Mouse (Mus musculus) lung, postnatal 36 days (tissue): Measurements from ENCODE around the gene Grip1.

Source experiments
- DNase-seq: peaks from one replicate; pipeline ENCODE4 v3.0.0; 2022; ENCODE audit warnings: mixed read lengths

The Grip1 gene

DNA sequence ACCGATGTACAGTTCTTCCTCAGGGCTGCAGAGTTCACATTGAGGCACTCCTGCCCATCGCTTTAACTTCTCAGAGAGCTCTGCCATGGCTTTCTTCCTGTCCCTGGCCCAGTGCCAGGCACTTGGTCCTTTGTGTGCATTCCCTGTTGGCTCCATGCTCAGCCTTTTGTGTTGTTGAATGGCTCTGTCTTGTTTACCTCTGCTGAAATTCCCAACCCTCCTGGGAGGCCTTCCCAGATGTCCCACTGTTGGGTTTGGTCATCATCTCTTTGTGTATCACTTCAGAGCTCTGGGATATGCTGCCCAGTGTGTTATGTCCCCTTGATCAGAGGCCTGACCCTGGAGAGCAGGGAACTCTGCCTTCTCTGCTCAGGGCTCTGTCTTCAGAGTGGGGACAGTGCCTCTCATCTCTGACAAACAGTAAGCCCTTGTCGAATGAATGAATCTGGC is 230.8 kb downstream of the Grip1 start:
- DNase-seq = no peak

DNA sequence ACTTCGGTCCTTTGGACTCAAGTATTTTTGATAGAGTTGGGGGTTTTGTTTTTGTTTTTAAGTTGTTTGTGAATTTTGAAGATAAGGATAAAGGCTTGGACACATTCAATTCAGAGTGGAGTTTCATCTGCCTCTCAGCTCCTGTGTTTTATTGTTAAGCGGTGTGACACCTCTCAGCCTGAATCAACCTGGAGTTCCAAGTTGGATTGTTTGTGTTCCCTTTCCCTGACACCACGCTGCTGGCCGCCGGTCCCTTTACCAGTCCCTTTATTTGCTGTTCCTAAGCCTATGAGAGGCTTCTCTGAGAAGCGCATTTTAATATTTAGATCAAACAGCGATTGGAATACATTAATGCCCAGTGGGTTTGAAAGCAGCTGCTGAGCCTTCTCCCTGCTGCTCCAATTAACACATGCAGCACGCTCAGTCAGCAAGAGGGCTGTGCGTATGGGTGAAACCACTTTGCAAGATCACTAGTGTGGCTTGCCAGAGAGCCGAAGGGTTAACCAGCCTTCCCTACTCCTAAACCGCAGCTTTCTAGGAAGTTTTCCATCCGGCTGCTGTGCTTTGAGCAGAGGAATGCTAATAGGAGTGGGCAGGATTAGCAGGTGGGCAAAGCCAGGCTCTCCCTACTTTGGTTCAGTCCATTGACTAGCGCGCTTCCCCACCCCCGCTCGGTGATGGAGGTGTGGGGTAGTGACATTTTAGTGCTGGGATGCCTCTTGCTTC is 237.9 kb downstream of the Grip1 start:
- no peak for DNase-seq

DNA sequence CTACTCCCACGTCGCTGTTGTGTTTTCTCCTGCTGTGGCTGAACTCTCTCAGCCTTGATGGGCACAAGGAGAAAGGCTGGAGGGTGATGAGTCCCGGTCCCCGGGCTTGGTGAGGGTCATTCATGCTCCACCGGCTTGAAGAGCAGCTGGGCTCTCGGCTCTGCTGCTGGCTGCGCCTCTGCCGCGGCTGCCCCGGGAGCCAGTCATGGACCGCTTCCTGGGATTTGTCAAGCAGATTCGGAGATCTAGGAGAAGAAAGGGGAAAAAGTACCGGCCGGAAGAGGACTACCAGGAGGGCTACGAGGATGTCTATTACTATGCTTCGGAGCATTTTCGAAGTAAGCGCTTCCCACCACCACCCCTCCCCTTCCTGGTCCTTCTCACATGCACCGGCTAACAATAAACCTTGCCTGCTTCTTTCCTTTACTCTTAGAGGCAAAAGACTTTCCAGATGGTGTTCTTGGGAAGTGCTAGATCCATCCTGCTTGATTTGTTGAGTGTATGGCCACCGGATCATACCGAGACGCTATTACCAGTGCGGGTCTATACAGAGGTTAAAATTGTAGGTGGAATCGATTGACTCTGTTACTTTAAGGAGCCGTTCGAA is 238.8 kb downstream of the Grip1 start:
- no peak for DNase-seq

DNA sequence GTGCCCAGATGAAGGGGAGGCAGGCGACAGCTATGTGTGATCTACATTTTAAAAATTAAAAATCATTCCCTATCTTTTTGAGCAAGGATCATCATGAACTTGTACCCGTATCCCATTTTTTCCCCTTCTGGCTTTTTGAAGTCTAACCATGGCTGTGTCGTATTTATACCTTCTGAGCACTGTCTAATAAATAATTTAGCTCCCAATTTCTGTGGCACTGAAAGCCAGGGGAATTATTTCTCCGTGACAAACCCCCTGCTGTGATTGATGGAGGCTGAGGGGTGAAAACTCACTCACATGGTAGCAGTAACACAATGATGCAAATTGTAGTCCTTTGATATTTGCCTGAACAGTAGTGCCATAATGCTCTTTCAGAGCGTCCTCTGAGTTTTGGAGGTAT is 239.8 kb downstream of the Grip1 start:
- no peak for DNase-seq

DNA sequence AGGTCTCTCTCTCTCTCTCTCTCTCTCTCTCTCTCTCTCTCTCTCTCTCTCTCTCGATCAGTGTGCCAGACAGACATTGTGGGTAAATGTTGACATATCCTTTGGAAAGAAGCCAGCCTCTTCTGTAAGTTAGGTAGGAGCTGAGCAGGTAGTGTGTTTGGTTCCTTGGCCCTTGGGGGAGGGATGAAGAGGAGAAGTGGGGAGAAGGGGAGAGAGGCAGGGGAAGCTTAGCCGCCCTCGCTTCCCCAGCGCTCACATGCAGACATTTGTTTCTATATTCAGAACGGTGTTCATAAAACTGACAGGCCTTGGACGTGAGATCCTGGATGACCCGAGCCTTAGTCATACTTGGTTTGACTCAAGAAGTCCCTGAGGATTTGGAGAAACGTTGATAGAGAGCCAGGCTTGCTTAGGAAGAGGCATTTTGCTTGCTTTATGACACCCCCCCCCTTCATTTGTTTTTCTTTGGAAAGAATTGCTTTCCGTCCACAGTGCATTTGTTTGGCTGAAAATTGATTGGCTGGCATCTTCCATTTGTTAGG is 243.7 kb downstream of the Grip1 start:
- DNase-seq = no peak

DNA sequence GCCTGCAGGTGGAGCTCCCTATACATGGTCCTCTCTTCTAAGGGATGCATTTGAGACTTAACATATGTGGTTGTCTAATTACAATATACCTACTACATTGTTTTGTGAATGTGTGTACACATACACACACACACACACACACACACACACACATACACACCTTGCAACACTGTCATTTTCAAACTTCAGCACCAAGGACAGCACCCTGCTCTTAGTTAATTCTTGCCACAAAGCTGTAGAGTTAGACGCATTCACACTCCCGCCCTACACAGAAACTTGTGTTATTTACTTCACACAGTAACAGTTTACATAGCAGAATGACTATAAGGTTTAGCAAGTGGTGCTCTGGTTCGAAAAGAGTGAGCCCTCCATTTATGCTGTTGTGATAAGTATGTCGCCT is 251.7 kb downstream of the Grip1 start:
- peak; percentile 45 for DNase-seq

DNA sequence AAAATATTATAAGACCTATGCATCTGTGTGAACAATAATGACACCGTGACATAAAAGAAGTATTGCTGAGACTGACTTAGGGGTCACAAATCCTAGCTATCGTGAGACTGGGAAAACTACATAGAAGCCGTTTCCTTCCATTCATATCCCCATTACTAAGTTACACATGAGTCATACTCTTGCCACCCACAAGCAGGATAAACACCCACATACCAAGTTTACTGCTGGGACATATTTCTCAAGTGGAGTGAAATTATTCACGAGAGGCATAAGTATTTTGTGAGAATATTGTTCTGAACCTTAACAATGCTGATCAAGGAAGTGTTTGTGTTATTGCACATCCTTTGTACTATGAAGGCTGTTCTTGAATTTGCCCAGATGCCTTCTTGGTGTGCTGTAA is 252.7 kb downstream of the Grip1 start:
- DNase-seq = no peak

DNA sequence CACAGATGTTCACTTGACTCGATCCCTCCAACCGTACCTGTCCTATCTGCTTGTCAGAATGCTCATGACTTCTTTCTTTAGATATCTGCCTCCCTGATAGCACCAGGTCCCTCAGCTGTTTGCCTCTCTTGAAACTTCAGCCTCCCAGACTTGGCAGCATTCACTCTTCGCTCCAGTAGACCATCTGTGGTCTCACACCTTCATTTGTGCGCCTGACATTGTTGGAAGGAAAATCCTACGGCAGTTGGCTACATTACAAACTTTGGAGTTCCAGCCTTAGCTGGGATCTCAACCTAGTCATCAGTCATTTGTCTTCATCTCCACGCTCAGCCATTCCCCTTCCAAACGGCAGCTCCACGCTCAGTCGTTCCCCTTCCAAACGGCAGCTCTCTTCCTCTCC is 253.4 kb downstream of the Grip1 start:
- DNase-seq = no peak

DNA sequence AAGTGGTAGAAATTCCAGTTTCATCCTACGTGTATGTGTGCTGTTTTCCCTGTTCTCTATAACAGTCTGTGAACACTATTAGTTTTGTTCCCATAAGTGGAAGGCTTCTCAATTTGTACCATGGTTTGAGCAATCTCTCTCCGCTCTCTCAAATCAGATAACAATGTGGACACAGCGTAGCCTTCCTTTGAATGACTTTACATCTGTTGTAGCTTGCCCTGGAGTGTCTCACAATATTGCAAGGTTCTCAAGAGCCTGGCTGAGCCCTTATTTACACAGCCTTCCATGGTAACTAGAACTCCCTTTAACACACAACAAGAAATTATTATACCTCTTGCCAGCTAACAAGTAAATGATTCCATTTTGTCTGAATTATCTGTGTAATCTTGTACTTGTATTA is 268.3 kb downstream of the Grip1 start:
- DNase-seq = peak; percentile 46

DNA sequence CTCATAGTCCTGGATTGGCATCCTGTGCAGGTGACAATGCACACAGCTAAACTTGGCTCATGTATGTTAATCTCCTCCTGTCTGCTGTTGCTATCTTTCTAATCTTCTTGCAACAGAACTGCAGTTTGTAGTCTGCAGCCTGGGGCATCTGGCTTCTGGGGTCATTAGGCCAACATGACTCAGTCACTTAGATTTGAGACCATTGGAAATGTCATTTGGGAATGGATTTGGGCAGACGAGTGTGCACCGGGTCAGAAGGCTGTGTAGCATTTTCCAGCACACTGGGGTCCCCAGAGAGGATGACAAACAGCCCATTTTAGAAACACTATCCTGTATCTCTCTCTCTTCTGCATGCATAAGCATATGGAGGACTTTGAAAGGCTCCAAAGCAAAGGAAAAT is 268.8 kb downstream of the Grip1 start:
- no peak for DNase-seq

DNA sequence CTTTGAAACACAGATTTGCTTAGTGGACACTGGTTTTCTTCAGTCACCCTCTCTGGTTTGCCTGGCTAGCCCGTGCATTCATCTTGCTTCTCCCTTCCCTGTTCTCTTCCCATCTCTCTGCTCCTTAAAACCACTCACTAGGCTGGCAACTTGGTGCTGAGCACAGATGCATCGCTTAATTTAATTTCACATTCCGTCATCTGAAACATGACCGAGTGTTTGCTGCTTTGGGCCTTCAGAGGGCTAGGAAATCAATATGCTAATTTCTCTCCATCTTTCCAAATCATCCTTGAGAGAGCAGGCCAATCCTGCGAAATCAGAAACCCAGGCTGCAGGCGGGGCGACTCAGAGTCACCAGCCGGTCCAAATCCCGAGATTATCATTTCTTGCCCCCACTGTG is 270.0 kb downstream of the Grip1 start:
- no peak for DNase-seq

DNA sequence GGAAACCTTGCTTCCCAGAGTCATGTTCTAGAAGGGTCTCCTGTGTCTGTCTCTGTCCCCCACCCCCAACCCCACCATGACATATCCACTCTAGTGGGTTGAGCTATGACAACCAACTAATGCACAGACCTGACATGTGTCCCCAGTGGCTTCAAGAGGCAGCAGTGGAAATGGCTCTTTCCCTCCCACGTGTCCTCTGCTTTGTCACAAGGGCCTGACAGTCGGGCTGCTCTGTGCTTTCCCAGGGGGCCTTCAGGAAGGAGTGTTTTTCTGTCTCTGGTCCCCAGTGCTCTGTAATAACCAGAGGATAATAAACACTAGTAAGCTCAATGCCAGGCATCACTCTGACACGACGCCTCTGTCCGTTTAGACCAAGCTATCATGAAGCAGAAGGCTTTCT is 271.7 kb downstream of the Grip1 start:
- DNase-seq = no peak

DNA sequence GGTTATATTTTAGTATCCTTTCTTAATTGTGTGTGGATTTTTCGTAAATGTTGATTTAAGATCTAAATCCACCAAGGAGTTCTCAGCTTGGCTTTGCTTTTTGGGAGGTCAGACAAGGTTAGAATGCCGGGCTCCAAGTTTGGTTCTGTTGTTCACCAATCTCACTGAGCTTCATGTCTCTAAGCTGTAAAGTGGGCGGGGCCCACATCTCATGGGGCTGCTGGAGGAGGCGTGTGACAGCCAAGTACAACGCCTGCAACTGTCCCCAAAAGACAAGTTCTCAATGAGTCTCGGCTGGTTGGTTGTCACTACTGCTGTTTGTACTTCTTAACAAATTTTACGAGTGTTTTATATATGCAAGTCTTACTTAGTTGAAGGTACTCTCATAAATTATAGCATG is 272.3 kb downstream of the Grip1 start:
- no peak for DNase-seq

DNA sequence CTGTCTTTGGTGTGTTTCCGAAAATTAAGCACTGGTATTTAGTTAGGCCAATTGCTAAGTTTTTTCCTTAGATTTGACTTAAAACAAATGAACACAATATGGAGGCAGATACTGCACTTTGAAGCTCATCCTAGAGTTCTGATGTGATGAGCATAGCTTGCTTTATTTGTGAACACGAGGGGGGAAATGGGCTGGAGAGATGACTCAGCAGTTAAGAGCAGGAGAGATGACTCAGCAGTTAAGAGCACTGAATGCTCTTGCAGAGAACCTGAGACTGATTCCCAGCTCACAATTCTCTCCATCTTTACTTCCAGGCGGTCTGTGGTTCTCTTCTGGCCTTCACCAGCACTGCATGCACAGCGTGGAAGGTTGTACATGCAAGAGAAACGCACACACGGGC is 273.3 kb downstream of the Grip1 start:
- DNase-seq = no peak

DNA sequence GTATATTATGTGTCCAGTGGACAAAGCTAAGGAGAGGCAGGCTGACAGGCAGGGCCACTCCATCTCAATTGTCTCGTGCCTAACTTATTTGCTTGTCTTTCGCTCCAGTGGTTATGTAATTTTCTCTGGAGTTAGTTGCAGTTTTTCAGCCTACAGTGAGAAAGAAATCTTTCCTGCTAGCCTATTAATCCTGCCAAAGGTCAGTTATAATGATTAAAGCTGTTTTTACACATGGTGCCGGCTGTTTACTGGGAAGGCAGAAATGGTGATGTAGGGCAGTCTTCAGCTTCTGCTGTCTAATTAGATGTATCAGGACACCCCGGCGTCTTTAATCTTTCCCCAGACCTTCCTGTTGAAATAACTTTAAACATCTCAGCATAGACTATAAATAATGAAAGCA is 276.6 kb downstream of the Grip1 start:
- no peak for DNase-seq

DNA sequence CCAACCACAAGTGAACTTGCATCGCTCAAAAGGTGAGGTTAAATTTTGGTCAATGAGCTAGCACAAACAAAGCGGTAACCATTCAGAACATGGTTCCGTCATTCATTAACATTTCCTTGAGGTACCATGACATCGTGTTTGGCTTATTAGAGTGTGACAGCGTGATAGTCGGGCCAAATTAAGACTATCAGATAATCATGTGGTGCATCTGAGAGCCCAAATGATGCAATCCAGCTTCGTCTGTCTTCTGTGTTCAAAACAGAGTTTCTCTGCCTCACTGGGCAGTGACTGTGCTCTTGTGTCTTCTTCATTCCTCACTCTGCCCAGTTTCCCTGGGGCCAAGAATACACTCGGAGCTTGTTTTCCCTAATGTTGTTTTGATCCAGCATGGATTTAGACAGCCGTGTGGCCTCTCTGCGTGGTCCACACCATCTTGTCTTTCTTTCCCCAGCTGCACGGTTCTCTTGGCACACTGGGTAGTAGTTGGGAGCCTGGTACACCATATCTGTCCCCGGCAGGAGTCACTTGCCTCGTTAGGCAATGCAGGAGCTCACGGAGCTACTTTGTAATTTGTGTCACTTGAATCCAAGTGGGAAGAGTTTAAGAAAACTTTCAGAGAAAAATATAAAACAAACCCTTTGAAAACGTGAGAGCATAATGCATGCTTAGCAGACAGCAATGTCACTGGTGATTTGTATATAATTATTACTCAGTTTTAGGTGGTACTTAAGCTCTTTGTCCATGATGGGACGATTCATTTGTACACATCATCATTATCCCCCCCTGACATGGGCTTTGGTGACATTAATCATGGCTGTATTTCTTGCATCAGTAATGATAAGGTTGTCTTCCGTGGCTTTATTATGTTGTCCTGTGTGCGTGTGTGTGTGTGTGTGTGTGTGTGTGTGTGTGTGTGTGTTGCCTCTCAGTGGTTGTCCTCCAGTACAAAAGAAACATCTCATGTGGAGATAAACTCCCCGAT is 281.7 kb downstream of the Grip1 start:
- DNase-seq = no peak

DNA sequence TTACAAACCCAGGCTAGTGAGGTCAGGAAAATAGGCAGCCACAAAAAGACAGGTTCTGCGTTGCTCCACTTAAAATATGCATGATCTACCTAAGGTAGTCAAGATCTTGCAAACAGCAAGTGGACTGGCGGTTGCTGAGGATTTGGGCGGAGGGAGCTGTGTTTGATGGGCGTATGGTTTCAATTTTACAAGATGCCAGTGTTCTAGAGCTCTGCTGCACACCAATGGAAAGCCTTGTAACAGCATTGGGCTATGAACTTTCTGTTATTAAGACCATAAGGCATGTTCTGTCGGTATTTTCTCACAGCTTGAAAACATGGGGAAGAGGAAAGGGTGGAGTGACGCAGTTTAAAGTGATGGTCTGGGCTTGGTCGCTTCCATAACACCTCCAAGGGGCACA is 285.8 kb downstream of the Grip1 start:
- DNase-seq = no peak

DNA sequence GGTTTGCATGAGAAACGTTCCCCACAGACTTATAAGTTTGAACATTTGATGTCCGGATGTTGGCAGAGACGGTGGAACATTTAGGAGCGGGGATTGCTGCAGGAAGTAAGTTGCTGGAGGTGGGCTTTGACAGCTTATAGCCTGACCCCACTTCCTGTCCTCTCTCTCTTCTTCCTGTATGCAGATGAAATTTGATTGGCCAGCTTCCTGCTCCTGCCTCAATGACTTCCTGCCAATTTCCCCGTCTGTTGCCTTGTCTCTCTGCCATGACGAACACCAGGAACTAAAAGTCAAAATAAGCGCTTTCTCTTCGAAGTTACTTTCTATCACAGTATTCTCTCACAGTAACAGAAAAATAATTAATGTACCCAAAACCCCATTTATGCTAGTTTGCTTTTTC is 289.1 kb downstream of the Grip1 start:
- DNase-seq = no peak

DNA sequence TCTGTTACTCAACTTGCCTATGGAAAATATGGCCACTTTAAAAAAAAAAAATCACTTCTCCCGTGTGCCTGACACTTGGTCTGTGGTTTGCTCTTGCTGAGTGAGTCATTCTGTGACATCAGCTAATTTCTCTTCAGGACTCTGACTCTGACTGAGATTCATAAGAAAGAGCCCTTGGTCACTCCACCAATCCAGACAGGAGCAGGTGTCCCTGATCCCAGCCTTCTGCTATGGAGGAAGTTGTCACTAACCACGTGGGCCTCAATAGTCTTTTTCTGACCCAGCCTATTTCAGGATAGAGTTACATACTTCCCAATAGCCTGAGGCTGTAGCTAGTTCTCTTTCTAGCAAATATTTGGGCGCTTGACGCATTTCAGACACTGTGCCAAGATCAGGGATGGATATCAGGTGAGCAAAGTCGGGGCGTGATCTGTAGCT is 298.8 kb downstream of the Grip1 start:
- DNase-seq = no peak

DNA sequence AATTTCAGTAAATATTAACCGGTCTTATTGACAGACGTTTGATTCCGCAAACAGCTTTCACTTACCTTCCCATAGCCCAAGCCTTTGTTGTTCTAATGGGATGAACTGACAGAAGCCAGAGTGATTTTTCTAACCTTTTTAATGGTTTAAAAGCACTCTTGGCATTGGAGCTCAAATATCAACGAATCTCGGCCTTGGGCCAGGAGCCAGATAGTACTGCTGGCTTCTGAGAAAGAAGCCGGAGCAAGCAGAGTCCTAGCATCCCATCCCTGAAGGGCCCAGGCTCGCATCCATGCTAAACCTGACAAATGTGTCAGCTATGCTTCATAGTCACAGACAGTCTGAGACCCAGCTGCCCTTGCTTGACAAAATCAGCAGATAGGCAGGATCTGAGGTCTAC is 302.6 kb downstream of the Grip1 start:
- no peak for DNase-seq

DNA sequence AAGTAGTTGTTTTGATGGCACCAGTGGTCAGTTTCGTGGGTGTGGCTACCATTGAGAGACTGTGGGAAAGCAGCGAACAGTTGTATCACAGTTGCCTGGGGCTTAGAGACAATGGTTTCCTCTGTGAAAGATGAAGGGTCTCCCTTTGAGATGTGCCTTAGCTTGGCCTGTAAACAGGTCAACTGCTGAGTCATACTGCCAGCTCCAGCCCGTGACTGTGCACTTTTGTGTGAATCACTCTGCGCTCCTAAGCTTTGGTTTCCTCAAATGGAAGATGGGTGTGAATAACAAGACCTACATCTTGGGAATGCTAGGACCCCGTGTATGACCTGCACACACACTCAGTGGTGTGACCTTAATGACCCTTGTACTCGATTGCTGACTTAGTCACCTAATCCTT is 303.6 kb downstream of the Grip1 start:
- DNase-seq = no peak

DNA sequence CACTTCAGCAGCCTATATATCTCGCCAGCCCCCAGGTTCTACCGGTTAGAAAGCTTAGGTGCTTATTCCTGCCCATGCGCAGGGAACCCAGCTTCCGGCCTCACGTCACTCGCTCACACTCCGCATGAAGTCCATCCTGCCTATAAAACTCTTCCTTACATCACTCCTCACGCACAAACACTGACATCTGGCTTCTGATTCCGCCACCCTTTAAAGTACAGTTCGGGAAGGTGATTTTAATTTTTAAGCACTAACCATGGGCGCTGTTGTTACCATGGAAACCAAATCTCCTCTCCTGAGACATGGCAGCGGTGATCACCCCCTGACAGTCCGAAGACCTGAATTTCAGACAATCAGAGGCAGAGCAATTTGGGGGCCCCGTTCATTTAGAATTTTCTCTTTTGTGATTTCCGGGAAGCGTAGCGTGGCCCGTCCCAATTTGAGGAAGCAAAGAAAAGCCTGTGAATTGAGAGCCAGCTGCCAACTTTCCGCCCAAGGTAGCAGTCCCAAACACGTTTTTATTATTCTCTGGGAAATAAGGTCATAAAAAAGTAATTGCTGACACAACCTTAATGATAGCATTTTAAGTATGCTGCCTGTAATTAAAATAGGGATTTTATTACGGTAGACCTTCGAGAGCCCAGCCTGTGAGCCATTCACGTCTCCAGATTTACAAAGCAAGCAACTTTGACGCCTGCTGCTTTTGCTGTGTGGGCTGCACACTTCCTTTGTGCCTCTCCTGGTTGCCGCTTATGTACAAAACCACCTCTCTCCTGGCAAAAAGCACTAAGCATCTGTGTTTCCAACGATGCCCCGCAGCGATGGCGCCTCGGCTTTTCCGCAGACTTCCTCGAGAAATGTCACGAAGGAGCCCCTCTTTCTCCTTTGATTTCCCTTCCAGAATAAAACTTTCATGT is 308.1 kb downstream of the Grip1 start:
- no peak for DNase-seq
